Mouse (Mus musculus): Measurements from ENCODE around the gene Fam118a.
"Not testable (repeated sequence)": the region's sequence is repeated elsewhere in the genome, so short reads cannot be mapped to it uniquely, and the experiment has no call there.

The Fam118a gene

GRCm38 (mm10) chr15:85028648-85029047, at the start of gene Fam118a:
TSS of gene Fam118a (plus strand) at chr15:85028948.
- not testable (repeated sequence) for DNase-seq (ENCODE audit: low read depth, low spot score)

GRCm38 (mm10) chr15:84981609-84982313, 47.0 kb upstream of the Fam118a start:
- no peak for DNase-seq (ENCODE audit: low read depth, low spot score)

GRCm38 (mm10) chr15:84982888-84983287, 45.9 kb upstream of the Fam118a start:
- peak; percentile 43 for DNase-seq (ENCODE audit: low read depth, low spot score)

- DNase-seq (ENCODE audit: low read depth, low spot score) = no peak
These were observed 45.0 kb upstream of the Fam118a start for GRCm38 (mm10) chr15:84983721-84984120.

DNA sequence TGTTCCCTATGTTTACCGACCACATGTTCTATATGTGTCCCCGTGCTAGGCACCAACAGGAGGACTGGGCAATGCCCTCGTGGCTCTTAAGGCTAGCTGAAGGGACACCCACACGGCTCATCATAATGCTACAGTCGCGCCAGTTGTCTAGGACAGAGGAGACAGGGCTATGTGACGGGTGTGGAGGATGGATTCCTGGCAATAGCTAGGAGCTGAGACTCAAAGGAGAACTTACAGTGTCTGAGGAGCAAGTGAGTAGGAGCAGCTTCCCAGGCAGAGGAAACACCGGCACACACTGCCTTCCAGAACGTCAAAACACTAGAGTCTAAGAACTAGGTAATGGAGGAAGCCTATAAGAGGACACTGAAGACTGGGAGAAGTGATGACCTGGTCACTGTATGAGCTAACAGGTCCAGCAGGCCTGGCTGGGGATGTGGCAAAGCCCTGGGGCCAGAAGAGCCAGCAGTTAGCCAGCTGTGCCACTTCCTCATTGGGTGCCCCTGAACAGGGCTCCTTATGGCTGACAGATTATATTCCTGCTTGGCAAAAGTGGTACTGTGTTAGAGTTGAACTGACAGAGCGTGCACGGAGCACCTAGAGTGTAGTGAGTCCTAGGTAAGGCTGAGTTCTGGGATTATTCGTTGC, 43.1 kb upstream of the Fam118a start:
- DNase-seq (ENCODE audit: low read depth, low spot score) = no peak

- no peak for DNase-seq (ENCODE audit: low read depth, low spot score)
These were observed 42.4 kb upstream of the Fam118a start for GRCm38 (mm10) chr15:84986171-84987019.

DNA sequence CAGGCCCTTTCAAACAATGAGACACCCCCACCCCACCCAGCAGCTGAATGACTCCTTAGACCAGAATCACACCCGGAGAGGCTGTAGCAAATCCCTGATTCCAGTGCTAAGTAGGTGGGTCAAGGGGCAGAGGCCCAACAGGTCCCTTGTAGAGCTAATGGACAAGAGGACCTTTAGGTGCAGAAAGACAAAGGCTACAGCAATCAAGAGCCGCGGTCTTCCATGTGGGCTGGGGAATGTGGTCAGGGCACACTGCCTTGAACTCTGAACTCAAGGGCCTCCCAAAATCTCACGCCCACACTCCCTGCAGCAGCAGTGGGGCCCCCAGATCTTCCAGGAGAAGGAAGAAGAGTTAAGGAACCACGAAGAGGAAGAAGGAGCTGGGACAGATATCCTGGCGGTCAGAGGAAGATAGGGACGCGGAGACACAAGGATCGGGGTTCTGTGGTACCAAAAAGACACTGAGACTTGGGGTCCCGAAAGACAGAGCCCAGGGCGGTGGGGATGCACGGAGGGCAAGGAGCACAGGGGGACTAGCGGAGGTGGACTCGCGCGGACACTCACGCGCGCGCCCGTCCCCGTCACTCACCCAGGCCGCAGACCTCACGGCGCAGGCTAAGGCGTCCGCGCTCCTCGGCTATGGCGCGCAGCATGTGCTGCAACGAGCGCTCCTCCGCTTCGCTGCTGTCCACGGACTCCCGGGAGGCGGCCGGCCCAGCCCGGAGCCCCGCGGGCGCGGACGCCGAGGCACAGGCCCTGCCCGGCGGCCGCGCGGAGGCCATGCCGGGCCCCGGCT, 41.5 kb upstream of the Fam118a start:
- DNase-seq (ENCODE audit: low read depth, low spot score) = peak; percentile 30

- peak; percentile 98 for DNase-seq (ENCODE audit: low read depth, low spot score)
These were observed 40.6 kb upstream of the Fam118a start, which contains the start of gene 5031439G07Rik for GRCm38 (mm10) chr15:84987874-84988825. TSS of gene 5031439G07Rik (minus strand) at chr15:84988551.

DNA sequence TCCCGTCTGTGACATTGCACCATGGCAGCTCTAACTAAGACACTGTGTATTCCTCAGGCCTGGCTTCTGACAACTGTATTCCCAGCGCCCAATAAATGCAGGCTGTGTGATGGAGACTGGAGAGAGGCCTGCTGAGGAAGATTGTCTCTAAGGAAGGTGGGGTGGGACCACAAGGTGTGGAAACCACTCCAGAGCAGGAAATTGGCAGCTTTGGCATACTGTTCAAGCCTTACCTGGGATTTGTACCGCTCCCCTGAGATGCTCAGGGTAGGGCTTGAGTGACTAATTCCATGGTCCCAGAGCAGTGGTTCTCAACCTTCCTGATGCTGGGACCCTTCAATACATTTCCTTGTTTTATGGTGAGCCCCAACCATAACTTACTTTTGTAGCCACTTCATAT, 39.6 kb upstream of the Fam118a start:
- DNase-seq (ENCODE audit: low read depth, low spot score) = no peak

- DNase-seq (ENCODE audit: low read depth, low spot score) = no peak
These were observed 39.0 kb upstream of the Fam118a start for GRCm38 (mm10) chr15:84989771-84990170.

DNA sequence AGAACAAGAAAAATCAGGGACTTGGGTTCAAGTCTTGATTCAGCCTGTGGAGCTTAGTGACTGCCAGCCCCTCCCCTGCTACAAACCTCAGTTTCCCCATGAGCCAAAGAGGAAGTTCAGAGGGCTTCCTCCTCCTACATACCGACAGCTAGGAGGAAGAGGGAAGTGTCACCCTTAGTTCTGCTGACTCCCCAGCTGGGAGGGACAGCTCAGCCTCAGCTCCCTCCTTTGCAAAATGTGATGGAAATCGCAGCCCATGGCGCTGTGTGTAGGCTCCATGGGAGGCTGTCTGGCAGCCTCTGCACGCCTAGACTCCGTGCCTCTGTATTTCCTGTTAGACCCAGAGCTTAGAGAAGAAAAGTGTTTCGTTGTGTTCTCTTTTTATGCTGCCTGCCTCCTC, 34.2 kb upstream of the Fam118a start:
- DNase-seq (ENCODE audit: low read depth, low spot score) = no peak

- DNase-seq (ENCODE audit: low read depth, low spot score) = no peak
These were observed 33.7 kb upstream of the Fam118a start for GRCm38 (mm10) chr15:84995041-84995440.

- peak; percentile 85 for DNase-seq (ENCODE audit: low read depth, low spot score)
These were observed 32.8 kb upstream of the Fam118a start for GRCm38 (mm10) chr15:84995967-84996366.

- peak; percentile 58 for DNase-seq (ENCODE audit: low read depth, low spot score)
These were observed 30.8 kb upstream of the Fam118a start for GRCm38 (mm10) chr15:84997768-84998454.

DNA sequence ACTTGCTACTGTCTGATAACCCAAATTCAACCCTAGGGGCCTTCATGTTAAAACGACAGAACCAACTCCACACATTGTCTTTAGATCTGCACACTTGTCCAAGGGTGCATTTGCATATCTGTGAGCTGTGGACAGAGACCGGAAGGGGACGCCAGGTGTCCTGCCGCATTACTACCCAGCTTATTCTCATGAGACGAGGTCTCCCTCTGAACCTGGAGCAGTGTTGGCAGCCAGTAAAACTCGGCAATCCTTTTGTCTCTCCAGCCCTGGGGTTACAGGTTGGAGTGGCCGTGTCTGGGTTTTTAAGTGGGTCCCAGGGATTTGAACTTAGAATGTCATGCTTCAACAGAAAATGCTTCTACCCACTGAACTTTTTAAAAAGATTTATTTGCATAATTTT, 28.8 kb upstream of the Fam118a start:
- DNase-seq (ENCODE audit: low read depth, low spot score) = no peak

DNA sequence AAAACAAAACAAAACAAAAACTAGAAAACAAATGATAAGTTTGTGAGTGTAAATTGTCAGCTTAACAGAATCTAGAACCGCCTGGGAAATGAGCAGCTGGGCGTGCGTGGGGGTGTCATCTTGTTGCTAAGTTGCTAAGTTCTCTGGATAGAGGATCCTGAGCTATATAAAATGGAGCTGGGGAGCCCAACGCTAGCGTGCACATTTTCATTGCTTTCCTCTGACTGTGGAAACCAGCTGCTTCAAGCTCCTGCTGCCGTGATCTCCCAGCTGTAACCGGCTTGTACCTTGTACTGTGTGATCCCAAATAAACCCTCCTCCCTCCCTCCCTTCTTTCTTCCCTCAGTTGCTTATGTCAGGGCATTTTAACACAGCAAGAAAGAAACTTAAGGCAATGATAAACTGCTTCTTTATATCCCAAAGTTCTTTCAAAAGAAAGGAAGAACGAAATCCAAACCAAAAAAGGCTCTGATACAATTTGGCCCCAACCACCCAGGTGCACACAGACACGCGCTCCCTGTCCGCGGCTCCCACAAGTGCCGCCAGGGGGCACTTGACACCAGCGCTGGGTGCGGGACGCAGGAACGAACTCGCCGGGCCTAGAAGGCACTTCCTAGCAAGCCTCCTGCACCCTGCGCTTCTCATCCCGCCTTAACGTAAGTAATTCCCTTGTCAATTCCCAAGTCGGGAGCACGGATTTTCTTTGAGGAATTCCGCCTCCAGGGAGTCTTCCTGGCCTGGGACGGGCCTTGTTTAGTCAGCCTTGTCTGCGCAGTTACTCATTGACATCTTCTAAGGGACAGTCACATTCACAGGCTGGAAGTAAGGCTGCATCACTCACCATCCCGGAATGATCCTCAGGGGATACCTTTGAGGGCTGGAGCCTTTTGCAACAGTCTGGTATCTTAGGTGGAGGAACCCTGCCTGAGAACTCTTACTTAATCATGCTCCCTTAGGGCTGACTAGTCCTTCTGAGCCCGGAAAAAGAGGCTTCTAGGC, 27.5 kb upstream of the Fam118a start:
- peak; percentile 93 for DNase-seq (ENCODE audit: low read depth, low spot score)

- DNase-seq (ENCODE audit: low read depth, low spot score) = no peak
These were observed 19.1 kb upstream of the Fam118a start for GRCm38 (mm10) chr15:85009666-85010065.

GRCm38 (mm10) chr15:85011895-85012661, 16.7 kb upstream of the Fam118a start:
- peak; percentile 72 for DNase-seq (ENCODE audit: low read depth, low spot score)
